In genomic region chr13:34088871-34089288, GRCm38 (mm10) we compare ENCODE assay signal across 9 mouse cellular contexts. TPM values are rescaled to one million over a fixed set of nuclear protein-coding genes. Genes with fewer than 3 reads are reported as not detected.
DNase-seq lines count a peak whose midpoint lies in the region; ATAC-seq and TF ChIP-seq lines count a peak whose summit lies in the region.
"Had no signal": no experiment of that assay in that cellular context is flagged by ENCODE, and none has a peak within 500 bp of the region (broad histone marks: within the 10 kb centered on the region; RNA-seq: fewer than 3 reads in every experiment).

No protein-coding gene starts in this region.

- H3K27me3 ChIP-seq in hindbrain, embryonic 16.5 days (replicated peaks; ENCODE audit: control insufficient read depth, insufficient read depth, low read length) = no peaks in the 10 kb centered on the region
- H3K27me3 ChIP-seq in neural tube, embryonic 12.5 days (replicated peaks) = no peaks in the 10 kb centered on the region

- ATAC-seq in hindbrain, embryonic 16.5 days = peak; percentile 89
- ATAC-seq in neural tube, embryonic 12.5 days (ENCODE audit: low FRiP score, low read depth) = peak; percentile 81

- H3K4me3 ChIP-seq in hindbrain, embryonic 16.5 days (ENCODE audit: low read length) = no peak overlapping the region
- H3K4me3 ChIP-seq in neural tube, embryonic 12.5 days = no peak overlapping the region
- H3K4me3 ChIP-seq: left cerebral cortex, adult 2 months had no signal

- DNase-seq in embryo, embryonic 10.5 days (ENCODE audit: low spot score) = peak; percentile 36
- DNase-seq in embryo, embryonic 11 days = no peak
- DNase-seq in brain, embryonic 14.5 days (ENCODE audit: low read depth) = peak; percentile 75
- DNase-seq in gastrocnemius, postnatal 10 days = no peak
- no peak for DNase-seq in urinary bladder, postnatal 4 days (ENCODE audit: low spot score in 2 of 2)
- no peak for DNase-seq in gastrocnemius, postnatal 14 days

- no peaks in the 10 kb centered on the region for H3K9me3 ChIP-seq in hindbrain, embryonic 16.5 days (ENCODE audit: control insufficient read depth, low read length)
- no peaks in the 10 kb centered on the region for H3K9me3 ChIP-seq in neural tube, embryonic 12.5 days

- intact Hi-C loops in gastrocnemius, postnatal 14 days (cut with DNase I; ENCODE audit: low total_unique reads) = no loop called here

- peak overlapping the region; percentile 32; the same call in 1 of the 2 replicates for H3K9ac ChIP-seq in hindbrain, embryonic 16.5 days (ENCODE audit: low read depth, low read length)
- no peak overlapping the region for H3K9ac ChIP-seq in neural tube, embryonic 12.5 days

- 0 out of 2 replicates have a peak, but pooled peaks have one; percentile 7 for TF ChIP-seq POLR2A in brain, embryonic 14.5 days (IDR thresholded peaks at IDR 0.05; ENCODE audit: borderline replicate concordance, extremely low read depth, insufficient read depth, insufficient read length, poor library complexity, severe bottlenecking)

- peaks cover 27% of the 10 kb centered on the region for H3K4me1 ChIP-seq in hindbrain, embryonic 16.5 days (ENCODE audit: control insufficient read depth, insufficient read depth, low read depth, low read length)
- H3K4me1 ChIP-seq in neural tube, embryonic 12.5 days = peaks cover 25% of the 10 kb centered on the region

- H3K27ac ChIP-seq in hindbrain, embryonic 16.5 days (ENCODE audit: low read depth, low read length) = peak overlapping the region; percentile 88
- 0 out of 2 replicates have a peak overlapping the region, but pooled peaks have one; percentile 20 for H3K27ac ChIP-seq in neural tube, embryonic 12.5 days
- H3K27ac ChIP-seq: left cerebral cortex, adult 2 months had no signal

- WGBS in hindbrain, embryonic 16.5 days = 18% methylated on average over 7 of the region's 7 CpGs
- 52% methylated on average over 7 of the region's 7 CpGs for WGBS in neural tube, embryonic 12.5 days

- TF ChIP-seq CTCF in brain, embryonic 14.5 days (IDR thresholded peaks at IDR 0.05; ENCODE audit: borderline replicate concordance, extremely low read depth, insufficient read depth, insufficient read length) = no peak

- H3K4me2 ChIP-seq in hindbrain, embryonic 16.5 days (ENCODE audit: low read length) = peak overlapping the region; percentile 43
- peak overlapping the region; percentile 19; the same call in 1 of the 2 replicates for H3K4me2 ChIP-seq in neural tube, embryonic 12.5 days (replicated peaks)

- no peaks in the 10 kb centered on the region for H3K36me3 ChIP-seq in hindbrain, embryonic 16.5 days (ENCODE audit: control insufficient read depth, insufficient read depth, low read length)
- no peaks in the 10 kb centered on the region for H3K36me3 ChIP-seq in neural tube, embryonic 12.5 days

RNA-seq across cellular contexts. Expression of gene Tubb2a, which starts 11.1 kb away (rescaled TPM):
- 3,454 and 3,966 TPM in 2 replicates for polyA plus RNA-seq in brain, embryonic 14.5 days (2012; rRNA removed)
- polyA plus RNA-seq in hindbrain, embryonic 16.5 days (2015; fragmentation: Nextera tagmentation; extraction: Ambion mirVana) = 3,415 and 3,905 TPM in 2 replicates
- 960 and 968 TPM in 2 replicates for polyA plus RNA-seq in neural tube, embryonic 12.5 days (2016; fragmentation: Nextera tagmentation; extraction: Ambion mirVana)
- 10 to 100 TPM; 44.4 to 49.4 TPM for total RNA-seq in gastrocnemius, postnatal 10 days (2021)
- 10 to 100 TPM; 19.3 to 24.4 TPM for total RNA-seq in gastrocnemius, postnatal 14 days (2021)

RNA-seq across cellular contexts. Expression of gene Tubb2b, which starts 41.4 kb away (rescaled TPM):
- polyA plus RNA-seq in brain, embryonic 14.5 days (2012; rRNA removed) = 7,416 and 8,191 TPM in 2 replicates
- polyA plus RNA-seq in hindbrain, embryonic 16.5 days (2015; fragmentation: Nextera tagmentation; extraction: Ambion mirVana) = 1,169 and 1,199 TPM in 2 replicates
- polyA plus RNA-seq in neural tube, embryonic 12.5 days (2016; fragmentation: Nextera tagmentation; extraction: Ambion mirVana) = 425 and 501 TPM in 2 replicates
- 10 to 100 TPM; 17.1 to 20.5 TPM for total RNA-seq in gastrocnemius, postnatal 10 days (2021)
- 1 to 10 TPM; 5.8 to 7.5 TPM for total RNA-seq in gastrocnemius, postnatal 14 days (2021)

RNA-seq across cellular contexts. Expression of gene Bphl, which starts 51.5 kb away (rescaled TPM):
- 27.7 and 31.5 TPM in 2 replicates for polyA plus RNA-seq in brain, embryonic 14.5 days (2012; rRNA removed)
- 42.9 and 45.9 TPM in 2 replicates for polyA plus RNA-seq in hindbrain, embryonic 16.5 days (2015; fragmentation: Nextera tagmentation; extraction: Ambion mirVana)
- 34.3 and 35.4 TPM in 2 replicates for polyA plus RNA-seq in neural tube, embryonic 12.5 days (2016; fragmentation: Nextera tagmentation; extraction: Ambion mirVana)
- total RNA-seq in gastrocnemius, postnatal 10 days (2021) = 10 to 100 TPM; 21.3 to 26.5 TPM
- 10 to 100 TPM; 22.7 to 26.7 TPM for total RNA-seq in gastrocnemius, postnatal 14 days (2021)

Comparison
In these comparisons a context has a peak if more than half of its experiments do, and no peak if none do; other contexts are left out.
1. DNase-seq: peak in embryo, embryonic 10.5 days (single experiment) and brain, embryonic 14.5 days (single experiment); none in embryo, embryonic 11 days (single experiment), gastrocnemius, postnatal 10 days (single experiment), urinary bladder, postnatal 4 days (0 of 2) and gastrocnemius, postnatal 14 days (single experiment).